Mouse (Mus musculus): Measurements from ENCODE around the gene Cenpb. TPM values are rescaled to one million over a fixed set of nuclear protein-coding genes. Genes with fewer than 3 reads are reported as not detected.

Cenpb gene
- polyA plus RNA-seq, 1 experiment, result not detected

DNA sequence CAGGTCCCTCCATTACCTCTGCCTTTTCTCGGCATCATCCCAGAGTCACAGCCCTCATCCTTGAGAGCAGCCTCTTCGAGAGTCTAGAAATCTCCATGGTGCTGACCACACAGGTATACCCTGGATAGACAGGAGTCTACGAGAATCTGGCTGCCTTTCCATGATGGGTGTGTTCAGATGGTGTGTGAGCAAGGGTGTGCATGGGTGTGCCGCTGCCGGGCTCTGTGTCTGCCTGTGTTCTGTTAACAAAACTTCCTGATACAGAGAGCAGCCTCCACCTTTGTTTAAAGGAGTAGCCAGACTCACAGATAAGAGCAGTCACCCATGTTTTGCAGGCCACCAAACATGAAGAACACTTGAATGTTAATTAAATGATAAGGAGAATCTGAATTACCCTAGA, 50.0 kb downstream of the Cenpb start:
- 89% methylated on average over 5 of the region's 5 CpGs for WGBS
- Histone ChIP-seq H3K4me1 (ENCODE audit: control insufficient read depth, insufficient read depth, low read length) (peaks cover 13% of the 10 kb centered on the region), H3K27ac (ENCODE audit: insufficient read depth, low read depth, low read length) (no peak overlapping the region), H3K4me3 (ENCODE audit: insufficient read depth, low read depth, low read length) (no peak overlapping the region)
- TF ChIP-seq POLR2A (IDR thresholded peaks at IDR 0.05; ENCODE audit: insufficient read depth, low read depth, low read length) (no peak), CTCF (IDR thresholded peaks at IDR 0.05; ENCODE audit: insufficient read depth, low read depth, low read length) (no peak)

DNA sequence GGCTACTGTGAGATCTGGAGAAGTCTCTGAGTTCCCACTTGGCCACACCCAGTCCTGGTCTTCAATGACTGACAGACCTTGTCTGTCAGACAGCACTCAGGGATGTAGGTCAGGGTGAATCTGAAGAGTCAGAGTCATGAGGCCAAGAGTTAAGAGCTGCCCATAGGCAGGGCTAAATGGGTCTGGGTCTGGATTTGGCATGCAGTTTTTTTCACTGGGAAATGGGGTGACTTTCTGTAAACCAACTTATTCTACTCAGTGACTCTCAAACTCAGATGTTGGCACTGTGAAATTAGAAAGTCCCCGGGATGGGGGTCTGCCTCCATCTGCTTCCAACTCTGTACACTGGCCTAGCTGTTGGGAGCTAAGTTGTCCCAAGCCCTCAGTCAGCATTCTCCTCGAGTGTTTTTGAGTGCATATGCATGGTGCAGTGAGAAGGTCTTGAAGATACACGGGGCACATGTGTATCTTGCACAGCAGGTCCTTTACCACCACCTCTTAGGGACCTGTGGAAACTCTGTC, 51.2 kb downstream of the Cenpb start:
- H3K4me3 ChIP-seq (ENCODE audit: insufficient read depth, low read depth, low read length), result no peak overlapping the region
- H3K4me1 ChIP-seq (ENCODE audit: control insufficient read depth, insufficient read depth, low read length), result peaks cover 13% of the 10 kb centered on the region
- TF ChIP-seq CTCF (IDR thresholded peaks at IDR 0.05; ENCODE audit: insufficient read depth, low read depth, low read length) (no peak), POLR2A (IDR thresholded peaks at IDR 0.05; ENCODE audit: insufficient read depth, low read depth, low read length) (no peak)
- 81% methylated on average over 3 of the region's 3 CpGs for WGBS
- H3K27ac ChIP-seq (ENCODE audit: insufficient read depth, low read depth, low read length), result no peak overlapping the region

DNA sequence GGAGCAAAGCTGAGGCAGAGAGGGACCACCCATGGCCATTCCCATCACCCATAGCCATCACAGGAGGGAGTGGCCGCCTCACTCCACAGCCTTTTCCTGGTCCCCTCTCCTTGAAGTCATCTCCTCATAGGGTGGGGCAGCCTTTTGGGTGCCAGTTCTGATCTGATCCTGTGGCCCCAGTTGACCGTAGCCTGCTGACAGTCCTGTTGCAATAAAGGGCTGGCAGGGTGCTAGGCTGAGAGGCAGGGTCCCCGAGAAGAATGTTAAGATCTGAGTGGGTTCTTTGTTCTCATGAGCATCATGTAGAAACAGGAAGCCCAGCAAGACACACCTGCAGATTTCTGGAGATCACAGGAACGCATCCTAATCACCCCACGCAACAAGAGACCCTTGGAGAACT, 51.7 kb downstream of the Cenpb start:
- TF ChIP-seq CTCF (IDR thresholded peaks at IDR 0.05; ENCODE audit: insufficient read depth, low read depth, low read length) (no peak), POLR2A (IDR thresholded peaks at IDR 0.05; ENCODE audit: insufficient read depth, low read depth, low read length) (no peak)
- no peak overlapping the region for H3K27ac ChIP-seq (ENCODE audit: insufficient read depth, low read depth, low read length)
- WGBS, result 95% methylated on average over 5 of the region's 5 CpGs
- no peak overlapping the region for H3K4me3 ChIP-seq (ENCODE audit: insufficient read depth, low read depth, low read length)
- peaks cover 13% of the 10 kb centered on the region for H3K4me1 ChIP-seq (ENCODE audit: control insufficient read depth, insufficient read depth, low read length)

DNA sequence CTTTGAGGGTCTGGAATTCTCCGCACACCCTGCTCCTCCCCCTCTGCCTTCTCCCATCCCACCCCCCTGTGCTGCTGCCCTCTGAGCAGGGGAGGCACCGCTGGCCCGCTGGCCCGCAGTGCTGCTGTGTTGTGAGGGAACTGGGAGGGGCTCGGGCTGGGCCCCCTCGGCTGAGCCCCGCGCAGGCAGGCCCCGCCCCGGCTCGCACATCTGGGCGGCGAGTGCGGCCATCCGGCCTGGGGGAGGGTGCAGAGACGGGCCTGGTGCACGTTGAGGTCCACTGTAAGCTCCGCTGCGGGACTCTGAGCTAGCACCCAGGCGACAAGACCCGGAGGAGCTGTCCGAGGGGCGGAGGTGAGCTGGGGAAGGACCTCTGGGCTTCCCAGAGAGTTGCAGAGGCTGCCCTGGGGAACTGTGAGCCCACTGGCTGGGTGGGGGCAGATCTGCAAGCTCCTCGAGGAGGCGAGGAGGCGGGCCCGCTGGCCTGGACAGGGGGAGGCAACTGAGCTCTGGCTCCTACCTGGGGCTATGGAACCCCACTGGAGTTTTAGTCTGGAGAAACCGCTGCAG, 52.6 kb downstream of the Cenpb start, which contains the start of gene Hspa12b:
Hspa12b (plus strand) TSS at position 120 of the 570 bp plus-strand sequence.
- 9% methylated on average over 28 of the region's 28 CpGs for WGBS
- H3K27ac ChIP-seq (ENCODE audit: insufficient read depth, low read depth, low read length), result no peak within 1 kb of the TSS
- peak within 1 kb of the TSS; percentile 40 for H3K4me3 ChIP-seq (ENCODE audit: insufficient read depth, low read depth, low read length)
- TF ChIP-seq POLR2A (IDR thresholded peaks at IDR 0.05; ENCODE audit: insufficient read depth, low read depth, low read length) (no peak), CTCF (IDR thresholded peaks at IDR 0.05; ENCODE audit: insufficient read depth, low read depth, low read length) (no peak)
- peaks cover 13% of the 10 kb centered on the region for H3K4me1 ChIP-seq (ENCODE audit: control insufficient read depth, insufficient read depth, low read length)

DNA sequence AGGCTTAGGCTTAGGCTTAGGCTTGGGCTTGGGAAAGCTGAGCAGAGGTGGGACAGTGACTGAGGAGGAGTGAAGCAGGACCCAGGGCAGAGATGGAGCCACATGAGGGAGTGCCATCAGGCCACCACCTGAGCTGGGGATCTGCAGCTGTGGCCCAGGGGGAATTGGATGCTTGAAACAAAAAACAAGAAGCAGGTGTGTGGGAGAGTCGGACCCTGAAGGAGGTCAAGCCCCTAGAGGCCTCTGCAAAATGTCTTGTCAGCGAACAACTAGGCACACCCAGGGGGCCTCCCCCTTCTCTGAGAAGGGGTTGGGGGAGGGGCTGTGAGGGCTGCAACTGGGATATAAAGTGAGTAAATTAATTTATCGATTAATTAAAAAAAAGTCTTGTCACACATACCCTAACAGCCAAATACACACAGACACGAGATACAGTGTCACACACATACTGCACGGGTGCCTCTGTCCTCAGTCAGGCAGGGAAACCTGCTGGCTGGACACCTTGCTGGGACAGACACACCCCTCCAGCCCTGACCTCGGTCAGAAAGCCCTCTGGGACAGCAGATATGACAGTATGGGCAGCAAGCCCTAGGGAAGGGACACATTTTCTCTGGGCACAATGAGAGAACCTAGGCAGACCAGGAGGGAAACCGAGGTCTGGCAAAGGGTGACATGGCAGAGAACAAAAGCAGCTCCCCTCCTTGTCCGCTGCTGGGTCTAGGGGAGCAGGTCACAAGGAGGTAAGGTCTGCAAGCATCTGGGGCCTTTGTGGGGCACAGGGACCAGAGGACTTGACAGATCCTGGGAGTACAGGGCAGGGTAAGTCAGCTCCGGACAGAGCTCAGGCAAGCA, 53.7 kb downstream of the Cenpb start:
- WGBS, result 75% methylated on average over 9 of the region's 9 CpGs
- Histone ChIP-seq H3K27ac (ENCODE audit: insufficient read depth, low read depth, low read length) (no peak overlapping the region), H3K4me1 (ENCODE audit: control insufficient read depth, insufficient read depth, low read length) (peaks cover 13% of the 10 kb centered on the region), H3K4me3 (ENCODE audit: insufficient read depth, low read depth, low read length) (no peak overlapping the region)
- no peak for TF ChIP-seq CTCF (IDR thresholded peaks at IDR 0.05; ENCODE audit: insufficient read depth, low read depth, low read length)
- no peak for TF ChIP-seq POLR2A (IDR thresholded peaks at IDR 0.05; ENCODE audit: insufficient read depth, low read depth, low read length)

Other genes starting within 250 kb of the Cenpb start
- not detected in 2 replicates for gene Gfra4, start 137.0 kb downstream of the Cenpb start, polyA plus RNA-seq (2012; ENCODE audit: insufficient read depth, insufficient read length, low replicate concordance, missing spikeins)
- gene Adam33, start 116.3 kb downstream of the Cenpb start, polyA plus RNA-seq (2012; ENCODE audit: insufficient read depth, insufficient read length, low replicate concordance, missing spikeins), result not detected in 2 replicates
- gene Siglec1, start 93.3 kb downstream of the Cenpb start, polyA plus RNA-seq (2012; ENCODE audit: insufficient read depth, insufficient read length, low replicate concordance, missing spikeins), result not detected in 2 replicates
- not detected in 2 replicates for gene Hspa12b, start 52.8 kb downstream of the Cenpb start, polyA plus RNA-seq (2012; ENCODE audit: insufficient read depth, insufficient read length, low replicate concordance, missing spikeins)
- gene Gm11037, start 46.6 kb downstream of the Cenpb start, polyA plus RNA-seq (2012; ENCODE audit: insufficient read depth, insufficient read length, low replicate concordance, missing spikeins), result not detected in 2 replicates
- gene 1700037H04Rik, start 20.0 kb downstream of the Cenpb start, polyA plus RNA-seq (2012; ENCODE audit: insufficient read depth, insufficient read length, low replicate concordance, missing spikeins), result not detected in 2 replicates
- not detected in 2 replicates for gene Cdc25b, start 6.9 kb upstream of the Cenpb start, polyA plus RNA-seq (2012; ENCODE audit: insufficient read depth, insufficient read length, low replicate concordance, missing spikeins)
- gene Spef1, start 7.2 kb upstream of the Cenpb start, polyA plus RNA-seq (2012; ENCODE audit: insufficient read depth, insufficient read length, low replicate concordance, missing spikeins), result not detected in 2 replicates
- gene Ap5s1, start 27.0 kb upstream of the Cenpb start, polyA plus RNA-seq (2012; ENCODE audit: insufficient read depth, insufficient read length, low replicate concordance, missing spikeins), result not detected in 2 replicates
- not detected in 2 replicates for gene Mavs, start 54.0 kb upstream of the Cenpb start, polyA plus RNA-seq (2012; ENCODE audit: insufficient read depth, insufficient read length, low replicate concordance, missing spikeins)
- not detected in 2 replicates for gene Pank2, start 82.4 kb upstream of the Cenpb start, polyA plus RNA-seq (2012; ENCODE audit: insufficient read depth, insufficient read length, low replicate concordance, missing spikeins)
- not detected in 2 replicates for gene Rnf24, start 172.8 kb upstream of the Cenpb start, polyA plus RNA-seq (2012; ENCODE audit: insufficient read depth, insufficient read length, low replicate concordance, missing spikeins)